Mouse (Mus musculus) testis, adult 2 months (tissue): ENCODE results near the gene Rnf224.

ENCODE experiments used
- CTCF ChIP-seq: fragments of 200-500 bp; IDR thresholded peaks from 2 replicates; pipeline ENCODE4 v1.5.1; 2012; ENCODE audit warnings: low read depth, mild to moderate bottlenecking, inconsistent platforms, low read length, moderate library complexity; ENCODE audit not compliant: control insufficient read depth, insufficient read depth, insufficient replicate concordance
- POLR2A ChIP-seq: fragments of 200-500 bp; IDR thresholded peaks from 2 replicates; pipeline ENCODE4 v1.6.1; 2012; ENCODE audit warnings: low read depth, mild to moderate bottlenecking, inconsistent platforms, low read length, moderate library complexity; ENCODE audit not compliant: control insufficient read depth

DNA sequence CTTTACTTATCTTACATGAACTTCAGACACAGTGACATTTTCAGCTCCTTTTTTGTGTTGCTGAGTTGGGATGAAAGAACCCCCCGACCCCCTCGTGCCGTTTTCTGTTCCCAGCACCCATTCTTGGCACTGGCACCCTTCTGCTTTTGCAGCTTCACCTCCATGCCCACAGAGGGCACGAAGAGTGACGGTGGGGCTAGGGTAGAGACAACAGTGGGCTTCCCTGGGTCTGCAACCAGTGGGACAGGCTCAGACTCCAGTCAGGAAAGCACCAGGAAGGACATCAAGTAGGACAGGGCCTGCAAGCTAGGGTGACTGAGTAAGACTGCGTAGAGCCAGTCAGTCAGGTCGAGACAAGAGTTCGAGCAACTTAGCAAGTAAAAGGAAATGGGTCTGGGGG is 3.7 kb upstream of the Rnf224 start:
- TF ChIP-seq CTCF (no peak), POLR2A (no peak)
